Mouse (Mus musculus) common myeloid progenitor, adult 5-6 weeks (primary cell): ENCODE data around the gene Ltc4s. TPM values are rescaled to one million over a fixed set of nuclear protein-coding genes. Genes with fewer than 3 reads are reported as not detected.
A peak's percentile ranks its signal among the peaks of the same experiment; 100 is the strongest.

Source experiments
- ATAC-seq: replicated peaks from 2 replicates; pipeline ENCODE4 v1.8.0; 2016; ENCODE audit warnings: low read depth, mild to moderate bottlenecking, moderate TSS enrichment, inconsistent platforms; ENCODE audit not compliant: poor library complexity, severe bottlenecking
- total RNA-seq: library from RNA; stranded (forward); fragments of 200-1000, 187-1606 nt; gene quantifications from 2 replicates; pipeline ENCODE4 v1.2.3, GENCODE M21; 2017

The Ltc4s gene
- total RNA-seq, 1 experiment from 2014 or later: 3.6 TPM

- no peak for ATAC-seq
Observed at GRCm38 (mm10) chr11:50206037-50206436, 32.4 kb downstream of the Ltc4s start.

- no peak for ATAC-seq
Observed at GRCm38 (mm10) chr11:50205434-50205833, 33.0 kb downstream of the Ltc4s start.

- no peak for ATAC-seq
Observed at GRCm38 (mm10) chr11:50203302-50203827, 35.1 kb downstream of the Ltc4s start.

GRCm38 (mm10) chr11:50201590-50201989 is 36.8 kb downstream of the Ltc4s start:
- no peak for ATAC-seq

- peak; percentile 53; the same call in 1 of the 2 replicates for ATAC-seq
Observed at GRCm38 (mm10) chr11:50200613-50201012, 37.8 kb downstream of the Ltc4s start.

- no peak for ATAC-seq
Observed at GRCm38 (mm10) chr11:50198916-50199315, 39.5 kb downstream of the Ltc4s start.

GRCm38 (mm10) chr11:50198219-50198846 is 40.1 kb downstream of the Ltc4s start:
- no peak for ATAC-seq

GRCm38 (mm10) chr11:50197500-50197899 is 40.9 kb downstream of the Ltc4s start:
- no peak for ATAC-seq

- no peak for ATAC-seq
Observed at GRCm38 (mm10) chr11:50194793-50195192, 43.6 kb downstream of the Ltc4s start.

- no peak for ATAC-seq
Observed at GRCm38 (mm10) chr11:50194070-50194469, 44.3 kb downstream of the Ltc4s start.

GRCm38 (mm10) chr11:50192278-50192677 is 46.1 kb downstream of the Ltc4s start:
- ATAC-seq: no peak

- ATAC-seq: no peak
Observed at GRCm38 (mm10) chr11:50190362-50190761, 48.1 kb downstream of the Ltc4s start.

GRCm38 (mm10) chr11:50188682-50189081 is 49.7 kb downstream of the Ltc4s start:
- ATAC-seq: no peak

Other genes with a start within 250 kb of the Ltc4s start
- gene Rnf130, start 213.3 kb downstream of the Ltc4s start, total RNA-seq: 226 and 240 TPM in 2 replicates
- gene Tbc1d9b, start 107.2 kb downstream of the Ltc4s start, total RNA-seq: 55.6 and 56.0 TPM in 2 replicates
- 9.1 and 11.9 TPM in 2 replicates for gene Mrnip, start 64.2 kb downstream of the Ltc4s start, total RNA-seq
- 246 and 349 TPM in 2 replicates for gene Sqstm1, start 27.8 kb downstream of the Ltc4s start, total RNA-seq
- 14.1 and 16.4 TPM in 2 replicates for gene Mgat4b, start 27.7 kb downstream of the Ltc4s start, total RNA-seq
- gene Maml1, start 53.7 kb upstream of the Ltc4s start, total RNA-seq: 6.4 and 9.0 TPM in 2 replicates
- 1,004 and 1,241 TPM in 2 replicates for gene Canx, start 87.1 kb upstream of the Ltc4s start, total RNA-seq
- gene Cby3, start 115.8 kb upstream of the Ltc4s start, total RNA-seq: not detected in 2 replicates
- 987 and 1,045 TPM in 2 replicates for gene Hnrnph1, start 138.4 kb upstream of the Ltc4s start, total RNA-seq
- 39.4 and 39.7 TPM in 2 replicates for gene Rufy1, start 192.5 kb upstream of the Ltc4s start, total RNA-seq